Mouse (Mus musculus) testis, adult 2 months (tissue): ENCODE measurements around the gene Plcd1.

Source experiments
- CTCF ChIP-seq: fragments of 200-500 bp; IDR thresholded peaks from 2 replicates; pipeline ENCODE4 v1.5.1; 2012; ENCODE audit warnings: low read depth, mild to moderate bottlenecking, inconsistent platforms, low read length, moderate library complexity; ENCODE audit not compliant: control insufficient read depth, insufficient read depth, insufficient replicate concordance
- POLR2A ChIP-seq: fragments of 200-500 bp; IDR thresholded peaks from 2 replicates; pipeline ENCODE4 v1.6.1; 2012; ENCODE audit warnings: low read depth, mild to moderate bottlenecking, inconsistent platforms, low read length, moderate library complexity; ENCODE audit not compliant: control insufficient read depth

- no peak for TF ChIP-seq POLR2A
- no peak for TF ChIP-seq CTCF
Measured at GRCm38 (mm10) chr9:119052154-119052944, 41.0 kb downstream of the Plcd1 start, which contains the start of gene Vill.
